Mouse (Mus musculus) mesoderm, embryonic 11.5 days (tissue): ENCODE results near the gene Cdh1.
"Not testable (repeated sequence)": the region's sequence is repeated elsewhere in the genome, so short reads cannot be mapped to it uniquely, and the experiment has no call there.

Experiments used
- DNase-seq: peaks from one replicate; pipeline ENCODE4 v3.0.0-alpha.2; 2012; ENCODE audit warnings: low read depth, low spot score

The Cdh1 gene

GRCm38 (mm10) chr8:106592458-106592857, 10.7 kb upstream of the Cdh1 start:
- DNase-seq = no peak

- not testable (repeated sequence) for DNase-seq
Observed at GRCm38 (mm10) chr8:106595623-106596022, 7.5 kb upstream of the Cdh1 start.

- no peak for DNase-seq
Observed at GRCm38 (mm10) chr8:106597067-106597466, 6.1 kb upstream of the Cdh1 start.

- DNase-seq = no peak
Observed at GRCm38 (mm10) chr8:106599265-106599979, 3.7 kb upstream of the Cdh1 start.

- no peak for DNase-seq
Observed at GRCm38 (mm10) chr8:106603933-106604332, 782 bp downstream of the Cdh1 start.

GRCm38 (mm10) chr8:106605657-106606056, 2.5 kb downstream of the Cdh1 start:
- DNase-seq = no peak

- DNase-seq = no peak
Observed at GRCm38 (mm10) chr8:106606121-106606520, 3.0 kb downstream of the Cdh1 start.

- no peak for DNase-seq
Observed at GRCm38 (mm10) chr8:106606601-106607145, 3.5 kb downstream of the Cdh1 start.

GRCm38 (mm10) chr8:106607783-106608182, 4.6 kb downstream of the Cdh1 start:
- DNase-seq = not testable (repeated sequence)

- no peak for DNase-seq
Observed at GRCm38 (mm10) chr8:106608425-106608824, 5.3 kb downstream of the Cdh1 start.

- no peak for DNase-seq
Observed at GRCm38 (mm10) chr8:106609076-106609903, 6.1 kb downstream of the Cdh1 start.

GRCm38 (mm10) chr8:106610958-106611640, 7.9 kb downstream of the Cdh1 start:
- DNase-seq = no peak

GRCm38 (mm10) chr8:106612047-106612446, 8.9 kb downstream of the Cdh1 start:
- no peak for DNase-seq

- DNase-seq = no peak
Observed at GRCm38 (mm10) chr8:106614704-106615103, 11.6 kb downstream of the Cdh1 start.

GRCm38 (mm10) chr8:106615661-106616299, 12.6 kb downstream of the Cdh1 start:
- no peak for DNase-seq

- DNase-seq = no peak
Observed at GRCm38 (mm10) chr8:106616679-106617078, 13.5 kb downstream of the Cdh1 start.

GRCm38 (mm10) chr8:106617196-106617595, 14.0 kb downstream of the Cdh1 start:
- no peak for DNase-seq

GRCm38 (mm10) chr8:106617865-106618264, 14.7 kb downstream of the Cdh1 start:
- no peak for DNase-seq

- no peak for DNase-seq
Observed at GRCm38 (mm10) chr8:106618324-106618723, 15.2 kb downstream of the Cdh1 start.

GRCm38 (mm10) chr8:106619549-106620245, 16.5 kb downstream of the Cdh1 start:
- peak; percentile 59 for DNase-seq

GRCm38 (mm10) chr8:106620488-106620887, 17.3 kb downstream of the Cdh1 start:
- no peak for DNase-seq
